Mouse (Mus musculus): ENCODE data around the gene Cacng1. TPM values are rescaled to one million over a fixed set of nuclear protein-coding genes. Genes with fewer than 3 reads are reported as not detected.
A peak's percentile ranks its signal among the peaks of the same experiment; 100 is the strongest.

Gene Cacng1
- polyA plus RNA-seq, 1 experiment from 2014 or later: 1.1 TPM

DNA sequence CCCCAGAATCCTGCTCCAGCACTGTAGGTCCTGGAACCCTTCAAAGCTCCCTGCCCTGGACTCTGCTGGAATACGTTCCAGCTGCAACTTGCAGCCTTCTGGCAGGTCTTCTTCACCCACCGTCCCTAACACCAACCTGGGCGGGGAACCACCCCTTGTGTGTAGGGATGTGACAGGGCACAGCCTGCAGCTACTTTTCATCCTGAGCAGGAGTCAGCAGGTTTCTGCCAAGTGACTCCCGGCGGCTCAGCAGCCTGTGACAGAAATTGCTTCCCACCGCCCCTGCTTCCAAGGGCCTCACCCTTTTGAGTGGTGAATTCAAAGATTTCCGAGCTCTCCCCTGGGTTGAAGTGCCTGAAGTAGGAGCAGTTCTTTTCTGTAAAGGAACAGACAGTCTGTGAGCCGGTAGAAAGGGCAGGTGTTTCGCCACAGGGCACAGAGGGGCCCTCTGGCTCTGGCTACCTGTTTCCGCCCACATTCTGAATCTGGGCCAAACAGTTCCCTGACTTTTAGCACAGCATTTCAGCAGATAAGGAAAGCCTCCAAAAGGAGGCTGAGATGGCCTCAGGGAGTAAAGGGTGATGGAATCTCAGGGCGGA is 10.7 kb downstream of the Cacng1 start:
- no peak for ATAC-seq (ENCODE audit: insufficient number of reproducible peaks, insufficient read depth, low FRiP score, low TSS enrichment, low read depth)
- H3K4me1 ChIP-seq: peaks cover 21% of the 10 kb centered on the region
- H3K9ac ChIP-seq: no peak overlapping the region
- WGBS: 60% methylated on average over 11 of the region's 11 CpGs
- no peaks in the 10 kb centered on the region for H3K36me3 ChIP-seq
- H3K27ac ChIP-seq: no peak overlapping the region
- H3K27me3 ChIP-seq: no peaks in the 10 kb centered on the region
- H3K9me3 ChIP-seq: no peaks in the 10 kb centered on the region
- H3K4me2 ChIP-seq: no peak overlapping the region
- H3K4me3 ChIP-seq: no peak overlapping the region

- peak; percentile 43; the same call in 1 of the 2 replicates for ATAC-seq (ENCODE audit: insufficient number of reproducible peaks, insufficient read depth, low FRiP score, low TSS enrichment, low read depth)
- H3K27ac ChIP-seq: no peak overlapping the region
- WGBS: 59% methylated on average over 6 of the region's 6 CpGs
- no peak overlapping the region for H3K4me3 ChIP-seq
- H3K4me1 ChIP-seq: peaks cover 16% of the 10 kb centered on the region
- no peaks in the 10 kb centered on the region for H3K36me3 ChIP-seq
- H3K9me3 ChIP-seq: no peaks in the 10 kb centered on the region
- H3K27me3 ChIP-seq: no peaks in the 10 kb centered on the region
- H3K4me2 ChIP-seq: no peak overlapping the region
- H3K9ac ChIP-seq: no peak overlapping the region
Measured at GRCm38 (mm10) chr11:107705060-107705459, 11.3 kb downstream of the Cacng1 start.

DNA sequence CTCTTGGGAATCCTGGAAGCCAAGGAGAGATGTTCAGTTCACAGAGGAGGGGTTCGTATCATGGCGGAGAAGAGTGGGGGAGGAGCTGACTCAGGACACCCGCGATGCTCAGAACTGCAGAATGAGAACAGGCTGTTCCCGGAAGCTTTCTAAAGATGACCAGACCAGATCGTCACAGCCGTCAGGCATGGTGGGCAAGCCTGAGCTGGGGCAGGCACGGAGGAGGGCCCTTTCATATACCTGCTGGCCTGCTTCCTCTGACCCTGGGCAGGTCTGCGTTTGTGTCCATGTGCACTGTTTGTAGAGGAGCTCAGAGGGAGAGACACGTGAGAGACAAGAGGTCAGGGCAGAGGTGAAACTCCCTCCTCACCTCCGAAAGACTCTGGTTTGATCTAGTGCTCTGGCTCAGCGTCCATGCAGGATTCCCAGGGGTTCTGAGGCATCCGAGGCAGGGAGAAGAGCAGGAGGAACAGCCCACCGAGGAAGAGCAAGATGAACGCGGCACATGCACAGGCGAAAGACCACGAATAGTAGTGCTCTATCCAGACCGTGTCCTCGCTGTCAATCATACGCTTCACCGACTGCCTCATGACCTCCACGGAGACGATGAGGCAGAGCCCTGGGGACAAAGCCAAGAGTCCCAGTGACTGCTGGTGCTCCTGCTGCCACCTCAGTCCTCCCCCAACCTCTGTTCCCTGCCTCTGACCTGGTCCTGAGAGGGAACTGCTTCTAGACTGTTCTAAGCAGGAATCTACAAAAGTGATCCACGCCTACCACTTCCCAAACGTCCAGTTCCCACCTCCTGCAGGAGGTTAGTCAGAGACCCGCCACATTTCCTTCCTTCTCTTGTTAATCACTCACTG is 12.8 kb downstream of the Cacng1 start:
- H3K4me1 ChIP-seq: peaks cover 18% of the 10 kb centered on the region
- ATAC-seq (ENCODE audit: insufficient number of reproducible peaks, insufficient read depth, low FRiP score, low TSS enrichment, low read depth): no peak
- no peak overlapping the region for H3K4me3 ChIP-seq
- no peak overlapping the region for H3K27ac ChIP-seq
- H3K9me3 ChIP-seq: no peaks in the 10 kb centered on the region
- H3K27me3 ChIP-seq: no peaks in the 10 kb centered on the region
- WGBS: 49% methylated on average over 27 of the region's 27 CpGs
- H3K9ac ChIP-seq: no peak overlapping the region
- no peaks in the 10 kb centered on the region for H3K36me3 ChIP-seq
- no peak overlapping the region for H3K4me2 ChIP-seq

DNA sequence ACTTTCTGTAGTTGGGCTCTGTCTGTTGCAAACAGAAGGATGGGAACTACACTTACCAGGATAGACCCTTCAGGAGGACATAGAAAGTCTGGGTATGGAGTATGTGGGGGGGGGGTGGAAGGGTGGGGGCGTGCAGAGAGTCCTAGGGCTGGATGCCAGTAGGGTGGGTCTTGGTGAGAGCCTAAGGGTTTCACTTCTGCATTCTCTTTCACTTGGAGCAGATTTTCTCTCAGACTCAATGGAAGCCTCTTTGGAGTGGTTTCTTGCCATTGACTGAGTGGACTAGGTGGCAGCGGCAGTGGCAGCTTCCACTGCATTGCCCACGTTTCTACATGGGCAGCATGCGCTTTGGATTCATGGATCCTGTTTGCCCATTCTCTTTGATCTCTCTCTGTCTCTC is 16.4 kb downstream of the Cacng1 start:
- no peak overlapping the region for H3K27ac ChIP-seq
- no peak overlapping the region for H3K4me2 ChIP-seq
- H3K27me3 ChIP-seq: no peaks in the 10 kb centered on the region
- WGBS: 87% methylated on average over 4 of the region's 4 CpGs
- H3K9ac ChIP-seq: no peak overlapping the region
- H3K4me3 ChIP-seq: no peak overlapping the region
- H3K36me3 ChIP-seq: no peaks in the 10 kb centered on the region
- ATAC-seq (ENCODE audit: insufficient number of reproducible peaks, insufficient read depth, low FRiP score, low TSS enrichment, low read depth): no peak
- no peaks in the 10 kb centered on the region for H3K9me3 ChIP-seq
- H3K4me1 ChIP-seq: peaks cover 22% of the 10 kb centered on the region

DNA sequence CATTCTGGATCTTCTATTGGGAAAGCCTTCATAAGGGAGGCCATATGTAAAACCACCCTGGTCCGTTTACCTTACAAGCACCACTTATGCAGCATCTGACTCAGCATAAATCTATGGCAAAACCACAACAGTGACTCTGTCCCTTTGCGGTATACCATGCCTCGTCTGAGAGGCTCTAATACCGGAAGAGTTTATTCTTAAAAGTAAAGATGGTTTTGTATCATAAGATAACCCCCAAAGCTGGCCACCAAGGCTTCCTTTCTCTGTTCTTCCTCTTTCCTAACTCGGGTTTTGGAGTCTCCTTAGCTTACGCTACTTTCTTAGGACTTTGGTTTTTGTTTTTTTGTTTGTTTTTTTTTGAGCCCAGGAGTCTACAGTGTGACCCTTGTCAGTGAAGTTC is 23.0 kb downstream of the Cacng1 start:
- 76% methylated on average over 6 of the region's 6 CpGs for WGBS
- Histone ChIP-seq H3K9ac (no peak overlapping the region), H3K4me1 (0 out of 2 replicates have a peak, but pooled peaks cover 6% of the 10 kb centered on the region), H3K27me3 (no peaks in the 10 kb centered on the region), H3K9me3 (no peaks in the 10 kb centered on the region), H3K36me3 (peaks cover 8% of the 10 kb centered on the region), H3K4me3 (no peak overlapping the region), H3K4me2 (no peak overlapping the region), H3K27ac (no peak overlapping the region)
- ATAC-seq (ENCODE audit: insufficient number of reproducible peaks, insufficient read depth, low FRiP score, low TSS enrichment, low read depth): no peak

- ATAC-seq (ENCODE audit: insufficient number of reproducible peaks, insufficient read depth, low FRiP score, low TSS enrichment, low read depth): no peak
- Histone ChIP-seq H3K36me3 (peaks cover 13% of the 10 kb centered on the region), H3K4me3 (no peak overlapping the region), H3K27ac (no peak overlapping the region), H3K27me3 (no peaks in the 10 kb centered on the region), H3K4me2 (no peak overlapping the region), H3K9ac (no peak overlapping the region), H3K4me1 (0 out of 2 replicates have a peak, but pooled peaks cover 6% of the 10 kb centered on the region), H3K9me3 (no peaks in the 10 kb centered on the region)
- WGBS: 75% methylated on average over 8 of the region's 8 CpGs
Measured at GRCm38 (mm10) chr11:107691569-107691968, 24.8 kb downstream of the Cacng1 start.

GRCm38 (mm10) chr11:107688480-107688879 is 27.8 kb downstream of the Cacng1 start:
- Histone ChIP-seq H3K4me3 (no peak overlapping the region), H3K4me1 (peaks cover 14% of the 10 kb centered on the region), H3K27me3 (no peaks in the 10 kb centered on the region), H3K36me3 (peaks cover 28% of the 10 kb centered on the region), H3K9me3 (no peaks in the 10 kb centered on the region), H3K9ac (no peak overlapping the region), H3K4me2 (no peak overlapping the region), H3K27ac (no peak overlapping the region)
- WGBS: 93% methylated on average over 10 of the region's 10 CpGs
- ATAC-seq (ENCODE audit: insufficient number of reproducible peaks, insufficient read depth, low FRiP score, low TSS enrichment, low read depth): no peak

- no peak overlapping the region for H3K9ac ChIP-seq
- no peaks in the 10 kb centered on the region for H3K9me3 ChIP-seq
- no peaks in the 10 kb centered on the region for H3K27me3 ChIP-seq
- H3K36me3 ChIP-seq: peaks cover 35% of the 10 kb centered on the region
- no peak for ATAC-seq (ENCODE audit: insufficient number of reproducible peaks, insufficient read depth, low FRiP score, low TSS enrichment, low read depth)
- WGBS: 88% methylated on average over 20 of the region's 20 CpGs
- no peak overlapping the region for H3K4me2 ChIP-seq
- H3K4me3 ChIP-seq: no peak overlapping the region
- peaks cover 29% of the 10 kb centered on the region for H3K4me1 ChIP-seq
- no peak overlapping the region for H3K27ac ChIP-seq
Measured at GRCm38 (mm10) chr11:107686290-107686689, 30.0 kb downstream of the Cacng1 start.

DNA sequence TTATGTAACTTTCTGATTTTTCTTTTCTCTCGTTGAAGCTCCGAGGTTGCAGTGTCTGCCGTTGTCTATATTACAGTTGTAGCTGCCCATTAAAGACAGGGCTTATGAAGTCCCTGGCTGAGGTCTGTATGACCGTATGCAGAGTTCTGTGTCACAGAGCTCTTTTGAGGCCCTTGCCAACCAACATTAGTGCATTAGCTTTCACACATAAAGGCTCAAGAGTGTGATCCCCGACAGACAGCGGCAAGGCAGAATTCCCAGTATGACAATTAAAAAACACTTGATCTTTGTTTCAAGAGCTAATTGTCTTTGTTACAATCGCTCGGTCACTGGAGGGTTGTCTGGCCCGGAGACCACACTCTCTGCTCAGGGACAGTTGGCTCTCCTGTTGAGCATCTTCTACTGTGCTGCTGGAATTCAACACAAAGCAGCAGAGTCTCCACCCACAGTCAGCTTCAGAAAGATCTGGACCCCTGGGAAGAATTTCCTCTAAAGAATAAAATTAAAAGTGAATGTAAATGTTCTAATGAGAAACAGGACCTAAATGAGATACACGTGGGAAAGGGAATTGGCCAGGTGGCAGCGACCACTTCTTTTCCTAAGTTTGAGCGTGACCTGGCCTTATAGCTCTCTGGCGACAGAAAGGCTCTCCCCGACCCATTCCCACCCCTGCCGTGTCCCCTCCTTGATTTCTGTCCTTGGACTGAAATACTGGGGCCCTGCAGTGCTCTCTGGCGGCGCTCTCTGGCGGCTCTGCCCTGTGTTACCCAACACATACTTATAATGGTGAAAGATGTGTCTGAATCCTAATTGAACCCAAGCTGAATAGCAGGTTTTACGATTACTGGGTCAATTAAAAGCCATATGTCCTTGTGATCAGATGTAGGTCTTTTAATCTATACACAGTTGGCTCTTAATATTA is 32.5 kb downstream of the Cacng1 start:
- peaks cover 33% of the 10 kb centered on the region for H3K36me3 ChIP-seq
- no peak overlapping the region for H3K4me3 ChIP-seq
- WGBS: 58% methylated on average over 19 of the region's 19 CpGs
- H3K27me3 ChIP-seq: no peaks in the 10 kb centered on the region
- peaks cover 29% of the 10 kb centered on the region for H3K4me1 ChIP-seq
- H3K9ac ChIP-seq: no peak overlapping the region
- no peak overlapping the region for H3K27ac ChIP-seq
- no peak for ATAC-seq (ENCODE audit: insufficient number of reproducible peaks, insufficient read depth, low FRiP score, low TSS enrichment, low read depth)
- H3K9me3 ChIP-seq: no peaks in the 10 kb centered on the region
- H3K4me2 ChIP-seq: no peak overlapping the region

DNA sequence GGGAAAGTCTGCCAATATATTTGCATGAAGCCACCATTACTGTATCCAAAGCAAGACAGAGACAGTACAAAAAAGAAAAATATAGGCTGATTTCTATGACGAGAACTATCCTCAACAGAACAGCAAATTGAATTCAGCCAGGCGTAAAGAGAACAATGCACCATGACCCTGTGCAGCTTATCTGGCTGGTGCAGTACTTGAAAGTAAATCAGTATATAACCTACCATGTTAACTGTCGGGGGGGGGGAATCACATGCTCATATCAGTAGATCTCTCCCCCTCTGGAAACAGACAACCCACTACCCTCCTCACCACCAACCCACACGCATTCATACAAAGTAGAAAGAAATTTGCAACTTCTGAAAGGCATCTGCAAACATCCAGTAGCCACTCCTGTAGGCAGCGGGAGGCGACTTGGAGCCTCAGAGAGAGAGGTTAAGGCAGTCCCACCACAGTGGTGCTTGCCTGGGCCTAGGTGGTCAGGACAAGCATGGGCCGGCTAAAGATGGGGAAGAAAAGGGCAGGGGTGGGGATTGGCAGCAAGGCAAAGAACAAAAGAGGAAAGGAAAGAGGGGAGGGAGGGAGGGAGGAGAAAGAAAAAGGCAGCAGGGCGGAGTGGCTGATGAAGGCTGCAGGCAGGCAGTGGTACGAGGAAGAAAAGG is 33.5 kb downstream of the Cacng1 start:
- Histone ChIP-seq H3K4me1 (peaks cover 29% of the 10 kb centered on the region), H3K27ac (no peak overlapping the region), H3K27me3 (no peaks in the 10 kb centered on the region), H3K4me3 (no peak overlapping the region), H3K9ac (no peak overlapping the region), H3K4me2 (no peak overlapping the region), H3K36me3 (peaks cover 29% of the 10 kb centered on the region), H3K9me3 (no peaks in the 10 kb centered on the region)
- ATAC-seq (ENCODE audit: insufficient number of reproducible peaks, insufficient read depth, low FRiP score, low TSS enrichment, low read depth): no peak
- 68% methylated on average over 9 of the region's 9 CpGs for WGBS

Data from embryonic facial prominence, embryonic 13.5 days (tissue).